Mouse (Mus musculus) kidney, postnatal 36 days (tissue): ENCODE results near the gene Papss1.
"Not testable (repeated sequence)": the region's sequence is repeated elsewhere in the genome, so short reads cannot be mapped to it uniquely, and the experiment has no call there.

Source experiments
- DNase-seq, 2 experiments: peaks; one replicate each; pipeline ENCODE4 v3.0.0; 2021 to 2022; ENCODE audit warnings: mixed read lengths in 2 of 2

Papss1 gene

DNA sequence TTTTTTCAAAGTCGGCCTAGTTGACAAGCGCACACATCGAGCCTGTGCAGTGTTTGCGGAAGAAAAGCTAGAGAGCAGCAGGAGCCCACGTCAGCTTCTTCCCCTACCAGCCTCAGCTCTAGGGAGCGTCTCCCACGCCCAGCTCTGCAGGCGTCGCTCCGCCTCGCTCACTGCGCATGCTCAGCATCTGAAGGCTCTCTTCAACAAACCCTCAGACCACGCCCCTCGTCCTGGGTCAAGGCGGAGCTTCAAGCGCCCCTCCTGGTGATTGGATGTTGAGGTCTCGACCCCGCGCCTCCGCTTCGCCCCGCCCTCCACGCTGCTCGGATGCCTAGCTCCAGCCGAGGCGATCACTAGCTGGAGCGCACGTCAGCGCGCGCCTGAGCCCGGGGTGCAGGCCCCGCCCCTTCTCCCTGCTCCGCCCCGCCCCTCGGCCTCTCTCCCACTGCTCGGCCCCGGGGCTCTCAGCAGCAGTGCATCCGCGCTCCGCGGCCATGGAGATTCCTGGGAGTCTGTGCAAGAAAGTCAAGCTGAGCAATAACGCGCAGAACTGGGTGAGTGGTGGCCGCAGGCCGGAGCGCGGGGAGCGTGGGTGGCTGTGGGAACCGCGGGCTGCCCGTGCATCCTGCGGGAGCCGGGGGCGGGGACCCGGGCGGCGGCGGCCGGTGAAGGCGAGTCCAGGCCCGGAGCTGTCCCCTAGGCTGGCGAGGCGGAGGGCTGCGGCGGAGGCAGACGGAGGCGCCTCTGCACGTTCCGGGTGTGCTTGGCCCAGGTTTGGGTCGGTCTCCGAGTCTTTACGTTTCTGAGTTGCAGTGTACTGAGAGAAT is at the start of gene Papss1:
Gene Papss1, plus strand, starts transcription at position 339 of the 827 bp plus-strand sequence.
- peak; percentile 100 for DNase-seq

DNA sequence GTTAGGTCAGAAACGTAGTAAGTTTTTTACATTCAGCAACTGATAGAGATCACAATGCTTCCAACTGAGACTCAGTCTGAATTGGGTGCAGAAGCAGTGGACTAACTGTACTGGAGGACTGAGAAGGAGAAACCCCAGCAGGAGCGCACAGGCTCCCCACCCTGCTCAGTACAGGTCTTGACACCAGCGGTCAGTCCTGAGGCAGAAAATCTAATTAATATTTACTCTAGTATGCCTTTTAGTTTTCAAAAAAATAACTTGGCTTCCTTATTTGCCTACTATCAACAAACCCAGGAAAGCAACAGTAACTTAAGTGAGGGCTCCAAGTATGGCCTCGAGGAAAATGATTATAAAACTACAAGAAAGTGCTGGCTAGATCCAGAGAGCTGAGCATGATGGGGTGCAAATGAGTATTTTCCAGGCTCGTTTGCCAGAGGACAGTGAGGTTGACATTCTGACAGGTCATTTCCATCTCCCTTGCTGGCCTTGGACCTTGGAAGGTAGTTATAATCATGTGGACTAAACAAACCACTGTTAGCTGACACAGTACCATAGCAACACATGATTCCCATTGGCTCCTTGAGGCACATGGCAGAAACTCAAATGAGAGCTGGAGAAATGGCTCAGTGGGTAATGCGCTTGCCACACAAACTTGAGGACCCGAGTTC is 48.1 kb upstream of the Papss1 start:
- DNase-seq, result peak in 1 of 2 experiments; percentile 34

- no peak for DNase-seq
Measured at GRCm38 (mm10) chr3:131517756-131518155, 46.8 kb upstream of the Papss1 start.

- no peak for DNase-seq
Measured at GRCm38 (mm10) chr3:131521206-131521605, 43.4 kb upstream of the Papss1 start.

- peak in 1 of 2 experiments; percentile 14 for DNase-seq
Measured at GRCm38 (mm10) chr3:131522243-131522642, 42.3 kb upstream of the Papss1 start.

GRCm38 (mm10) chr3:131523749-131524148 is 40.8 kb upstream of the Papss1 start:
- no peak for DNase-seq

DNA sequence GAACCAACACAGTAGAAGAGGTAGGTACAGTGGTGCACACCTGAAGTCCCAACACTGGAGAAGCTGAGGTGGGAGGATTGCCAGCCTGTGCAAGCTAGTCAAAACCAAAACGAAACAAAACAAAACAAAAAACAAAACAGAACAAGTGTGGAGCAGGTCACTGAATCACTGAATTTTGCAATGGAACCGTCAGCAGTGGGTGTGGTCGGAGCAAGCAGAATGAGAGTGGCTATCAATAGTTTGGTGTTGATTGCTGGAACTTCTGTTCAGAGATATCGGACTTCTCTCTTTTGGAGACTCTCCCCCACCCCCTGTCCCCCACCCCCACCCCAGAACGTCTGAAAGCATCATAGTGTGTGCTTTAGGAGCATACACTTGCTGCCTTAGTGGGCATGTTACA is 40.4 kb upstream of the Papss1 start:
- DNase-seq, result no peak

DNA sequence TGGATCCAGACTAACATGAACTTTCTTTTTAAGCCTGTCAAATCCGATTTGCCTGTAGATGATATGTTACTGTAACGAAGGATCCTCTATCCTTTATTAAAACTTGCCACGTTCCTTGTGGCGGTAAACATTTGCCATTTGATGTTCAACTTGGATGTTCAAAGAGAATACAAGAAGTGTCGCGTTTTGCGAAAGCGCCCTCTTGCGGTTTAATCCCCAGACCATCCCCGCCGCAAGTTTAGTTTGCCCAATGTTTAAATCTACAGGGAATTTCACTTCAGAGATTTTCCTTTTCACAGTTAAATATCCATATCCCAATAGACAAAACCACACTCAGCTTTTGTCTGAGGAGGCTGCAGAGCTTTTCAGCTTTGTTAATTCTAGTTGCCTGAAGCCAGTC is 39.8 kb upstream of the Papss1 start:
- DNase-seq, result peak; percentile 32 to 83

DNA sequence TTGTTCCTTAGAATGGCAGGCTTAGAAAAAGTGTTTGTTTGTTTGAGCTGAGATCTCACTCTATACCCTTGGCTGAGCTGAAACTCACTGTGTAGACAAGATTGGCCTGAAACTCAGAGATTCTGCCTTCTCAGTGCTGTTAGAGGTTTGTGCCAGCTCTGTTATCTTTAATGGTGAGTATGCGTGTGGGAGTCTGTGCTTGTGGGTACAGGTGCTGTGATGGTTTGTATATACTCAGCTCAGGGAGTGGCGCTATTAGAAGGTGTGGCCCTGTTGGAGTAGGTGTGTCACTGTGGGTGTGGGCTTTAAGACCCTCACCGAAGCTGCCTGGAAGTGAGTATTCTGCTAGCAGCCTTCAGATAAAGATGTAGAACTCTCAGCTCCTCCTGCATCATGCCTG is 39.3 kb upstream of the Papss1 start:
- no peak for DNase-seq

- DNase-seq, result peak in 1 of 2 experiments; percentile 11
Measured at GRCm38 (mm10) chr3:131541244-131541942, 23.2 kb upstream of the Papss1 start.

DNA sequence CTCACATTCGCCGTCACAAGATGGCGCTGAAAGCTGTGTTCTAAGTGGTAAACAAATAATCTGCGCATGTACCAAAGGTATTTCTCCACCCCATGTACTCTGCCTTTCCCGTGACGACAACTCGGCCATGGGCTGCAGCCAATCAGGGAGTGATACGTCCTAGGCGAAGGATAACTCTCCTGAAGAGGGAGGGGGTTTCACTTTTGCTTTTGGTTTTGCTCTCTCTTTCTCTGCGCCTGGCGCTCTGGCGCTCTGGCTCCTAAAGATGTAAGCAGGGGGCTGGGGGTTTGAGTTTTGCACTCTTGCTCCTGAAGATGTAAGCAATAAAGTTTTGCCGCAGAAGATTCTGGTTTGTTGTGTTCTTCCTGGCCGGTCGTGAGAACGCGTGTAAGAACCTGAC is 17.0 kb upstream of the Papss1 start:
- DNase-seq, result not testable (repeated sequence)

- no peak for DNase-seq
Measured at GRCm38 (mm10) chr3:131550046-131550445, 14.5 kb upstream of the Papss1 start.

- peak; percentile 41 to 49 for DNase-seq
Measured at GRCm38 (mm10) chr3:131552349-131553254, 12.0 kb upstream of the Papss1 start.

- no peak for DNase-seq
Measured at GRCm38 (mm10) chr3:131555771-131556170, 8.8 kb upstream of the Papss1 start.

GRCm38 (mm10) chr3:131561591-131561990 is 3.0 kb upstream of the Papss1 start:
- no peak for DNase-seq

DNA sequence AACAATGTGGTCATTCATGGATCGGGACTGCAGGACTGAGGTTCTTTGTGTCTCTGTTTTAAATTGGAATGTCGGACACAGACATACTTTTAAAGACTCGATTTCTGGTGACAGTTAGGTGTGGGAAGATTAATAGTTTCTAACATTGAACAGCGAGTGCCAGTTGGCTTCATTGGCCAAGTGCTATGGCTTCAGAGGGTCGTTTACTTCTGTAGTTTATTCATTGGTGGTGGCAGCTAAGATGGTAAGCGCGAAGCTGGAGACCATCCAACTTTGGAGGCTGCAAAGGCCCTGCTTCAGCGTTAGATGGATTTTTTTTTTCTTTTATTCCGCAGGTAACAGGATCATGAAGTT is 666 bp downstream of the Papss1 start:
- DNase-seq, result peak; percentile 24 to 60

DNA sequence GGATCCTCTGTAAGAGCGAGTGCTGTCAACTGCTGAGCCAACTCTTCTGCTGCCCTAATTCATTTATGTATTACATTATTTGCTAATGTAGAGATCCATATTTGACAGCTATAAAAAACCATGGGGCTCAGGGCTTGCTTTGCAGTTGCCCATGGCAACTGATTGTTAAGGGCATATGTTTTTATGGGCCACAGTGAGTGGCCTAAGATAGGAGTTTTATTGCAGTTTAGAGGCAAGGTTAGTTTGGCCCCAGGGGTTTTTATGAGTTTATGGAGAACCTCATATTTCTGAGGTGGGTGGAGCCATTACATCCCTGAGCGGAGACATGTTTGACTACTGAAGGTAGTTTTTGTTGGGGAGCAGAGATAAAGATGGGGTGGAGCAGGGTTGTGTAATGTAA is 1.7 kb downstream of the Papss1 start:
- DNase-seq, result no peak

DNA sequence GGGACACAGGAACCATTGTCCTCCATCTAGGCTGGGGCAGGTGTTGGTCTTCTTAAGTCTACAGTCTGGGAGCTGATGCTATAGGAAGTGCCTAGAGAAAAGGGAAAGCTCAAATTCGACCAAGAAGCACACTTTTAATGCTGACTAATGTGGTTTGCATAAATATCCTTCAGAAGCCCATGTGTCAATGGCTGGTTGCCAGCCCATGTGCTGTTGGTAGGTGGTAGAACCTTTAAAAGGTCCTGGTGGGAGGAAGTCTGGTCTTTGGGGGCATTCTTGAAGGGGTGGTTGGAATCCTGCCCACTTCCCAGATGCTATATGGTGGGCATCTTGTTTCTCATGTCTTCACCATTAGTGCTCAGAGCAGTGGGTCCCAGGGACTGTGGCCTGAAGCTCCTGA is 5.9 kb downstream of the Papss1 start:
- peak in 1 of 2 experiments; percentile 19 for DNase-seq

DNA sequence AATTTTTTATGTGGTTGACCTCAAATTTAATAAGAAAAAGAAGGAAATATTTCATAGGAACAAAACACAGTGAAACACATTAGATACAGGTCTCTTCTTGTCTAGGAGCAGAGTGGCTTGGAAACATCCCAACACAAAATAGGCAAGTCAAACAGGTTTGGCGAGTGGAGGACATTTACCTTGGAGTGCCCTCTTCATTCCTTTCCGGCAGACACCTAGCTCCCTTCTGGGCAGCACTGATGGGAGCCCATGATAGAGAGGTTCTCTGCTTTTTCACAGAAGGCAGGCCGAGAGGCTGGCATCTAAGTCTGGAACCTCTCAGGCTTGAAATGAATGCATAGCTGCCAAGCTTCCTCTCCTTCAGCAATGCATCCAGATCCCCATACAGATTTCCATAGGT is 9.0 kb downstream of the Papss1 start:
- peak; percentile 49 to 53 for DNase-seq

GRCm38 (mm10) chr3:131578434-131579104 is 14.0 kb downstream of the Papss1 start:
- peak; percentile 22 to 46 for DNase-seq

DNA sequence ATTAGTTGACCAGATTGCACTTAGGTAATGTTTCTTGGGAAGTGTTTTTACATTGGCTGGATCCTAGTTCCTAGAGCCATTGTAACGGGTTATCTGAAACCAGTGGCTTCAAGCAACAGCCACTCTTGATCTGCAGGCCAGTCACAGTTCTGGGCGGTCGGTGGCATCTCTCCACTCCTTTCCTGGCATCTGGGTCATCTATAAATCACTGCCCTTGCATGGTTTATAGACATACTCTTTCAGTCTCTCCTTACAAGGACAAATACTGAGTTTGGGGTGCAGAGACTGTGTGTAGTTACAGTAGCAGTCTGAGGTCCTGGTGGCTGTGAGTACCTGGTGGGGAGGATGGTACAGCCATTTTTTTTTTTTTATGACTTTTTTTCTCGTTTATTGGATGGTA is 15.5 kb downstream of the Papss1 start:
- no peak for DNase-seq

DNA sequence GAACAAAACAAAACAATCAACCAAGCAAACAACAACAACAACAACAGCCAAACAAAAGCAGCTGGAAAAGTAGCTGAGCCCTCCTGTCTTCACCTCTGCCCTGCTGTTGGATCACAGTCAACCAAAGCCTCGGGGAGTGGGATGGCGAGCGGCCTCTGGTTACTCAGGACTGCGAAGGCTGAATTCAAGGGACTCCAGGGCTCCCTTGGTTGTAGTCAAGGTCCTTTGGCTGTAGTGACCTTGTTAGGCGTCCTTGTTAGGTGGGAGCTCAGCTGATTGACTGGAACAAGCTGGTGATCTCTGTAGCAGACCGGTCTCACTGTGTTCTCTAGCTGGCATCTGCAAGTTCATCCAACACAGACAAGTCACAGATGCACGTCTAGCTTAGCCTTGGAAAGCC is 16.5 kb downstream of the Papss1 start:
- peak in 1 of 2 experiments; percentile 25 for DNase-seq
